Mouse (Mus musculus): Measurements from ENCODE around the gene Ndrg3. TPM values are rescaled to one million over a fixed set of nuclear protein-coding genes. Genes with fewer than 3 reads are reported as not detected.

Ndrg3 gene
- polyA plus RNA-seq, 1 experiment from 2014 or later = 43.3 TPM

- DNase-seq (ENCODE audit: low spot score) = no peak
- Histone ChIP-seq H3K4me1 (ENCODE audit: control insufficient read depth, insufficient read depth, low read length) (no peaks in the 10 kb centered on the region), H3K27ac (replicated peaks; ENCODE audit: low read depth, low read length) (no peak overlapping the region), H3K27me3 (replicated peaks; ENCODE audit: control insufficient read depth, insufficient read depth, low read length) (no peaks in the 10 kb centered on the region), H3K9ac (ENCODE audit: low read depth, low read length) (no peak overlapping the region), H3K36me3 (ENCODE audit: control insufficient read depth, insufficient read depth, low read length) (peaks cover 96% of the 10 kb centered on the region), H3K4me2 (ENCODE audit: low read depth, low read length) (no peak overlapping the region), H3K9me3 (ENCODE audit: control insufficient read depth, low read length) (peaks cover 17% of the 10 kb centered on the region; the same call in 1 of the 2 replicates), H3K4me3 (ENCODE audit: low read depth, low read length) (no peak overlapping the region)
- ATAC-seq (ENCODE audit: low read depth) = no peak
- WGBS = 85% methylated on average over 4 of the region's 4 CpGs
Observed at GRCm38 (mm10) chr2:157028261-157028660, 36.4 kb upstream of the Ndrg3 start.

GRCm38 (mm10) chr2:157027106-157028008 is 35.5 kb upstream of the Ndrg3 start:
- no peak overlapping the region for H3K4me3 ChIP-seq (ENCODE audit: low read depth, low read length)
- WGBS = 90% methylated on average over 21 of the region's 21 CpGs
- H3K4me2 ChIP-seq (ENCODE audit: low read depth, low read length) = no peak overlapping the region
- peaks cover 17% of the 10 kb centered on the region; the same call in 1 of the 2 replicates for H3K9me3 ChIP-seq (ENCODE audit: control insufficient read depth, low read length)
- H3K27me3 ChIP-seq (replicated peaks; ENCODE audit: control insufficient read depth, insufficient read depth, low read length) = no peaks in the 10 kb centered on the region
- ATAC-seq (ENCODE audit: low read depth) = no peak
- H3K9ac ChIP-seq (ENCODE audit: low read depth, low read length) = no peak overlapping the region
- no peaks in the 10 kb centered on the region for H3K4me1 ChIP-seq (ENCODE audit: control insufficient read depth, insufficient read depth, low read length)
- H3K36me3 ChIP-seq (ENCODE audit: control insufficient read depth, insufficient read depth, low read length) = peaks cover 96% of the 10 kb centered on the region
- DNase-seq (ENCODE audit: low spot score) = no peak
- no peak overlapping the region for H3K27ac ChIP-seq (replicated peaks; ENCODE audit: low read depth, low read length)

- 96% methylated on average over 16 of the region's 16 CpGs for WGBS
- Histone ChIP-seq H3K27me3 (replicated peaks; ENCODE audit: control insufficient read depth, insufficient read depth, low read length) (no peaks in the 10 kb centered on the region), H3K4me1 (ENCODE audit: control insufficient read depth, insufficient read depth, low read length) (no peaks in the 10 kb centered on the region), H3K4me3 (ENCODE audit: low read depth, low read length) (no peak overlapping the region), H3K9me3 (ENCODE audit: control insufficient read depth, low read length) (peaks cover 10% of the 10 kb centered on the region; the same call in 1 of the 2 replicates), H3K27ac (replicated peaks; ENCODE audit: low read depth, low read length) (no peak overlapping the region), H3K9ac (ENCODE audit: low read depth, low read length) (no peak overlapping the region), H3K36me3 (ENCODE audit: control insufficient read depth, insufficient read depth, low read length) (peaks cover 100% of the 10 kb centered on the region), H3K4me2 (ENCODE audit: low read depth, low read length) (no peak overlapping the region)
- DNase-seq (ENCODE audit: low spot score) = no peak
- no peak for ATAC-seq (ENCODE audit: low read depth)
Observed at GRCm38 (mm10) chr2:157021156-157021555, 29.3 kb upstream of the Ndrg3 start.

- Histone ChIP-seq H3K4me3 (ENCODE audit: low read depth, low read length) (no peak overlapping the region), H3K27me3 (replicated peaks; ENCODE audit: control insufficient read depth, insufficient read depth, low read length) (no peaks in the 10 kb centered on the region), H3K36me3 (ENCODE audit: control insufficient read depth, insufficient read depth, low read length) (peaks cover 100% of the 10 kb centered on the region), H3K4me2 (ENCODE audit: low read depth, low read length) (no peak overlapping the region), H3K4me1 (ENCODE audit: control insufficient read depth, insufficient read depth, low read length) (no peaks in the 10 kb centered on the region), H3K27ac (replicated peaks; ENCODE audit: low read depth, low read length) (no peak overlapping the region), H3K9ac (ENCODE audit: low read depth, low read length) (no peak overlapping the region), H3K9me3 (ENCODE audit: control insufficient read depth, low read length) (no peaks in the 10 kb centered on the region)
- DNase-seq (ENCODE audit: low spot score) (no peak), ATAC-seq (ENCODE audit: low read depth) (no peak)
- WGBS = 93% methylated on average over 4 of the region's 4 CpGs
Observed at GRCm38 (mm10) chr2:157019228-157019627, 27.4 kb upstream of the Ndrg3 start.

- H3K4me1 ChIP-seq (ENCODE audit: control insufficient read depth, insufficient read depth, low read length) = no peaks in the 10 kb centered on the region
- H3K27ac ChIP-seq (replicated peaks; ENCODE audit: low read depth, low read length) = no peak overlapping the region
- H3K9ac ChIP-seq (ENCODE audit: low read depth, low read length) = no peak overlapping the region
- H3K27me3 ChIP-seq (replicated peaks; ENCODE audit: control insufficient read depth, insufficient read depth, low read length) = no peaks in the 10 kb centered on the region
- 83% methylated on average over 18 of the region's 18 CpGs for WGBS
- DNase-seq (ENCODE audit: low spot score) = no peak
- no peak; the same call in 1 of the 2 replicates for ATAC-seq (ENCODE audit: low read depth)
- no peaks in the 10 kb centered on the region for H3K9me3 ChIP-seq (ENCODE audit: control insufficient read depth, low read length)
- H3K4me2 ChIP-seq (ENCODE audit: low read depth, low read length) = no peak overlapping the region
- H3K36me3 ChIP-seq (ENCODE audit: control insufficient read depth, insufficient read depth, low read length) = peaks cover 90% of the 10 kb centered on the region
- H3K4me3 ChIP-seq (ENCODE audit: low read depth, low read length) = no peak overlapping the region
Observed at GRCm38 (mm10) chr2:157016529-157017270, 24.8 kb upstream of the Ndrg3 start.

GRCm38 (mm10) chr2:157012341-157012740 is 20.5 kb upstream of the Ndrg3 start:
- no peak for ATAC-seq (ENCODE audit: low read depth)
- H3K9ac ChIP-seq (ENCODE audit: low read depth, low read length) = no peak overlapping the region
- H3K9me3 ChIP-seq (ENCODE audit: control insufficient read depth, low read length) = no peaks in the 10 kb centered on the region
- DNase-seq (ENCODE audit: low spot score) = no peak
- H3K36me3 ChIP-seq (ENCODE audit: control insufficient read depth, insufficient read depth, low read length) = peaks cover 47% of the 10 kb centered on the region
- WGBS = 93% methylated on average over 6 of the region's 6 CpGs
- H3K27ac ChIP-seq (replicated peaks; ENCODE audit: low read depth, low read length) = no peak overlapping the region
- no peak overlapping the region for H3K4me3 ChIP-seq (ENCODE audit: low read depth, low read length)
- H3K4me1 ChIP-seq (ENCODE audit: control insufficient read depth, insufficient read depth, low read length) = peaks cover 17% of the 10 kb centered on the region
- H3K4me2 ChIP-seq (ENCODE audit: low read depth, low read length) = no peak overlapping the region
- no peaks in the 10 kb centered on the region for H3K27me3 ChIP-seq (replicated peaks; ENCODE audit: control insufficient read depth, insufficient read depth, low read length)

GRCm38 (mm10) chr2:157010634-157011310 is 18.9 kb upstream of the Ndrg3 start:
- 43% methylated on average over 6 of the region's 11 CpGs for WGBS
- H3K9ac ChIP-seq (ENCODE audit: low read depth, low read length) = no peak overlapping the region
- H3K27ac ChIP-seq (replicated peaks; ENCODE audit: low read depth, low read length) = no peak overlapping the region; the same call in 1 of the 2 replicates

GRCm38 (mm10) chr2:157010121-157010520 is 18.3 kb upstream of the Ndrg3 start:
- H3K9ac ChIP-seq (ENCODE audit: low read depth, low read length) = no peak overlapping the region
- DNase-seq (ENCODE audit: low spot score) (peak; percentile 19), ATAC-seq (ENCODE audit: low read depth) (no peak)
- H3K4me1 ChIP-seq (ENCODE audit: control insufficient read depth, insufficient read depth, low read length) = peaks cover 23% of the 10 kb centered on the region
- H3K27ac ChIP-seq (replicated peaks; ENCODE audit: low read depth, low read length) = no peak overlapping the region
- no peaks in the 10 kb centered on the region for H3K9me3 ChIP-seq (ENCODE audit: control insufficient read depth, low read length)
- H3K27me3 ChIP-seq (replicated peaks; ENCODE audit: control insufficient read depth, insufficient read depth, low read length) = no peaks in the 10 kb centered on the region
- no peak overlapping the region for H3K4me3 ChIP-seq (ENCODE audit: low read depth, low read length)
- no peak overlapping the region for H3K4me2 ChIP-seq (ENCODE audit: low read depth, low read length)
- H3K36me3 ChIP-seq (ENCODE audit: control insufficient read depth, insufficient read depth, low read length) = peaks cover 25% of the 10 kb centered on the region

More at GRCm38 (mm10) chr2:157010634-157011310, 18.9 kb upstream of the Ndrg3 start:
- DNase-seq (ENCODE audit: low spot score) (no peak), ATAC-seq (ENCODE audit: low read depth) (no peak)
- Histone ChIP-seq H3K36me3 (ENCODE audit: control insufficient read depth, insufficient read depth, low read length) (peaks cover 31% of the 10 kb centered on the region), H3K9me3 (ENCODE audit: control insufficient read depth, low read length) (no peaks in the 10 kb centered on the region), H3K4me1 (ENCODE audit: control insufficient read depth, insufficient read depth, low read length) (peaks cover 23% of the 10 kb centered on the region), H3K4me2 (ENCODE audit: low read depth, low read length) (no peak overlapping the region), H3K27me3 (replicated peaks; ENCODE audit: control insufficient read depth, insufficient read depth, low read length) (no peaks in the 10 kb centered on the region), H3K4me3 (ENCODE audit: low read depth, low read length) (no peak overlapping the region)
